Mouse (Mus musculus) thymus, adult 18-20 months (tissue): ENCODE data around the gene Ctbp2.

Experiments
- DNase-seq, 2 experiments: peaks; one replicate each; pipeline ENCODE4 v3.0.0; 2022; ENCODE audit warnings: mixed read lengths in 2 of 2

Gene Ctbp2

DNA sequence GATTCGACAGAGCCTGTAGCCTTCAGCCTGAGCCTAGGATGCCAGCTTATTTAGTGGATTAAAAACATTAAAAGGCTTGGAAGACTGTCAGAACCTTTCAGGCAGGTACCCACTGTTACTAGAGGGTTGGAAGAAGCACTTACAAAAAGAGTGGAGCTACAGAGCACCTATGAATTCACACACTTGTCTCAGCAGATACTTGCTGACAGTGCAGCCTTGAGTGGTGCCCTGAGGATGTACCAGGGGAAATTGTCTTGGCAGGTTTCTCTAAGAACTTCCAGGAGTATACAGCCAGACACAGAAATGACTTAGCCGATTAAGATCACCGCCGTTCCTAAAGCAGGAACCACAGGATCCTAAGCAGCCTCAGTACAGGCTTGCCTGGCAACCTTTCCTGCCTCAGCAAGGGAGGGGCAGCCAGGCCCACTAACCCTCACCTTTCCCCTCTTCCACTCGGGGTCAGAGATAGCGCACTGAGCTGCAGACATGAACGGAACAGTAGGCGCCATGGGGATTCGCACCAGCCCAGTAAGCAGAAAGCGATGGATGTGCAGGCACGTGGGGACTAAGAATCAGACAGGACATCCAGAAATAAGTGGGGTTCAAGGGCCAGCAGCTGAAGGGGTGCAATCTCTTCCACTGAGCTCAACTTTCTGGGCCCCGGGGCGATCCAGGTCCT is 40.1 kb downstream of the Ctbp2 start:
- DNase-seq = no peak

DNA sequence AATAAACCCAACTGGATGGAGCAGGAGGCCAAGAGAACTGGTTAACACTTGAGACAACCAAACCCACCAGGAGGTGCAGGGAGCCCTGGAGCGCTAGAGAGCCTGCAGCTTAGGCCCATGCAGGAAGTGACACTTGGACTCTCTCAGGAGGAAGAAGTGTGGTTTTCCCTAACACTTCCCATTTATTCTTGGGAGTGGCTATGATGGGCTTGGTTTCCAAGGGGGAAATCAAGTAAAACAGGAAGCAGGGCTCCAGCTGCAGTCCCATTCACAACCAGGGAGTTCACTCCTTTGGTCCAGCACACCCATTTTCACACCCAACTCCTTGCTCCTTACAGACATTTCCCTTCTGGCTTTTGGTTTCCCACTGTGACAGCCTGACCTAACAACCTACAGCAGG is 45.2 kb downstream of the Ctbp2 start:
- DNase-seq = no peak

GRCm38 (mm10) chr7:133074462-133075133 is 49.6 kb downstream of the Ctbp2 start:
- DNase-seq = no peak

- no peak for DNase-seq
Measured at GRCm38 (mm10) chr7:133073147-133073651, 51.0 kb downstream of the Ctbp2 start.

DNA sequence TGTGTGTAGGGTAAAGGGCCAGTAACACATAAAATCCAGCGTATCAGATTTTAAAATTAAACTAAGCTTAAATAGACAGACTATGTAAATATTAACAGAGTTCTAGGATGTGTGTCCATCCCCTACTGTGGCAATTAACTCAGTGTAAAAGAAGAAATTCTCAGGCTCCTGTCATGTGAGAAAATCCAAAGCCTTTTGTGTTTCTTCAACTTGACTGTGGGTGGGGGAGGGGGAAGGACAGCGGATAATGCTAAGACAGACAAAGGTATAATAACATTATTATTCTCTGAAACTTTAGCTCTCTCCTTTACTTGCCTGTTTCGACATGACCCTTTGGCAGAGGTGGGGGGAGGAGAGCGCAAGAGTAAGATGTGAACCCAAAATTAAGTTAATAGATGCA is 51.6 kb downstream of the Ctbp2 start:
- no peak for DNase-seq

DNA sequence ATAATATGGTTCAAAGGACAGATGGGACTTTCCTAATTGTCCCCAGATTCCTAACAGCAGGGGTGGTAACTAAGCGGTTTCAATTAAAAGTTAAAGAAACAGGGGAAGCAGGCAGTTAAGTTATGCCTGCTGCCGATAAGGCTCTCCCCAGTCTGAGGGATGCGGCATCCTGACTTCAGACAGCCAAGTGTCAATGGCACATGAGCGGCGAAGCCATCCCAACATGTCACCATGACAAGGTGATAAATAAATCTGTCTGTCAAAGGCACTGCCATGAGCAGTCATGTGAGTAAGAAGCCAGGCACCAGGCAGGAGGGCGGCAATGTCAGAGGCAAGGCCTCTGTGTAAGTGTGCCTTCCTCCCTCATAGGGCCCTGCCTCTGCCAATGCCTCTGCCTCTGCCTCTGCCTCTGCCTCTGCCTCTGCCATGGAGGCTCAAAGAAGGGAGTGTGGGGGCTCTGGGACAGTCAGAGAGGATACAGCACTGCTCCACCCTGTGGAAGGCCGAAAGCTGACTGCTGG is 56.8 kb downstream of the Ctbp2 start:
- no peak for DNase-seq

GRCm38 (mm10) chr7:133066776-133067175 is 57.4 kb downstream of the Ctbp2 start:
- no peak for DNase-seq

- no peak for DNase-seq
Measured at GRCm38 (mm10) chr7:133062055-133062454, 62.1 kb downstream of the Ctbp2 start.

DNA sequence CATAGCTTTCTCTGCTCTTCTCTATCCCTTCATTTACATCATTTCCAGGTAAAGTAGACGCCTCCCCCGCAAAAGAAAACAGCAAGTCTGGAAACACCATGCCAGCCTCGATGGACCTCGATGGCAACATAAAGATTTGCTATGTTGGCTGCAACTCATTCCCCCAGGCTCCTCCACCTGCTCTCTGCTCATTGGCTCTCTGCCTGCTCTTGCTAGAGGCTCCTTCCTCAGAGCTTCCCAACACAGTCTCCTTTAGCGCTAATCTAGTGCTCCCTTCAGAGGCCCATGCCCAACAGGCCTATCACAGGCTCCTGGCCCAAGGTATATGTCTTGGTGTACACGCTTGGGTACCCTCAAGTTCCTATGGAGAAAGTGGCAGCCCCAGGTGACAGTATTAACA is 64.0 kb downstream of the Ctbp2 start:
- DNase-seq = no peak

DNA sequence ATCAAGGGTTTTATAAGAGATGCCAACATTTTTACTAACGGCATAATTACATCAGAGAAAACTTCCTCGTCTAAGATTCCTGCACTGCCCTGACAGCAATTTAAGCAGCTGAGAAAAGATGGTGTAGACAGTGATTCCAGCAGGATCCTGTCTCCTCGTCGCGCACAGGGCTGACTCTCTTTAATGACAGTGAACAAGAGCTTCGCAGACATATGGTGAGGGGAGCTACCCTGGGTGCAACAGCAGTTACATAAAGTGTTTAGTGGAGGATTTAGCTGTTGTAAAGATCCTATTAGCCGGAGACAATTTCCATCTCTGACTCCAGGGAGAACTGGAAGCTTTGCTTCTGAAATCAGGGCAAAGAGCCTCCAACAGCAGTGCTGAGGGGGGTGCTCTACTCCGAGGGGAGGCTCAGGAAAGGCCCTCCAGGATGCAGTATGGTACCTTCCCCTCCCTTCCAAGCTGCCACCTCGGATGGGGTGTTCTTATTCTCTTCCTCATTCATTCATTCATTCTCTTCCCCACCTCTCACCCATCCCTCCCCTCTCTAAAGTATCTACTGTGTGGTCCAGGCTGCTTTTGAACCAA is 64.5 kb downstream of the Ctbp2 start:
- no peak for DNase-seq

- DNase-seq = no peak
Measured at GRCm38 (mm10) chr7:133059150-133059509, 65.0 kb downstream of the Ctbp2 start.

DNA sequence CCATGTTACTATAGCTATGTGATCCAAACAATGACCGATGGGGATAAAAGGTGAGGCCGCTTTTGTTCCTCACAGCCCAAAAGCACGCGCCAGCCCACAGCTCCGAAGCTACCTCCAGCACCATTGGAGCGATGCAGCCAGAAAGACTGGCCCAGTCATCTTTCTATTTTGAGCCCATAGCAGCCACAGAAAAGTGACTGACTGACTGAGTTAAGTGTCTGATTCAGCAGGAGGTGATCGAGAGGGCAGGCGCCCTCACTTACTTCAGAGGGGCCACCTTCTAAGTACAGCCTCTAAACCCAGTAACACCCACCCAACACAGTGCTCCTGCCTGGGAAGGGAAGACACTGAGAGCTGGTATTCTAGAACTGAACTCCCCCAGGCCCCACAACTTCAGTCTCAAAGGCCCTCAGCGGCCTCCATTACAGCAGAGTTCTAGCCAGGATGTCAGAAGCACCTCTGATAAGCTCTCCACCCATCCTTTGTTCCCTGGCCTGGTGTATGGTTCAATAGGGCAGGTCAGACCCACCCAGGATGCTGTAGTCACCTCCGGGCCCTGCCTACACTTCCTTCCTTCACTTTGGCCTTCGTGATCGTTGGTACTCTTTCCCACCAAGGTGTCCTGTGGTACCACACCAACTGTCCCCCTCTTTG is 65.5 kb downstream of the Ctbp2 start:
- DNase-seq = no peak

DNA sequence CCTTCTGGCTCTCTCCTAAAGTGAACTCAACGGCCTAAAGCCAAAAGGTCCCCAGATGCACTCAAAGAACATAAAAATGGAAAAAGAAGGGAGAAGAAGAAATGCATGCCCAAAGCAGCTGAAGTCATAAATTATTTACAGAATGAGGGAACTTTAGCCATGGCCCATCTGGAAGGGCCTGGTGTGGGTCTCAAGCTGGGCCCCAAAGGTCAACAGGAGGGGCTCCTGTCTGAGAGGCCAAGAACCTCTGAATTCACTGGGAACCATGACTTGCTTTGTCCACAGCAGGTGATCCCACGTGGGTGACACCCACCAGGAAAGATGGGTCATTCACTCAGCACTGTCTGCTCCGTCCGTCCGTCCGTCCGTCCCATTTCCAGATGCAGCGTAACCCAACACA is 67.2 kb downstream of the Ctbp2 start:
- DNase-seq = no peak

DNA sequence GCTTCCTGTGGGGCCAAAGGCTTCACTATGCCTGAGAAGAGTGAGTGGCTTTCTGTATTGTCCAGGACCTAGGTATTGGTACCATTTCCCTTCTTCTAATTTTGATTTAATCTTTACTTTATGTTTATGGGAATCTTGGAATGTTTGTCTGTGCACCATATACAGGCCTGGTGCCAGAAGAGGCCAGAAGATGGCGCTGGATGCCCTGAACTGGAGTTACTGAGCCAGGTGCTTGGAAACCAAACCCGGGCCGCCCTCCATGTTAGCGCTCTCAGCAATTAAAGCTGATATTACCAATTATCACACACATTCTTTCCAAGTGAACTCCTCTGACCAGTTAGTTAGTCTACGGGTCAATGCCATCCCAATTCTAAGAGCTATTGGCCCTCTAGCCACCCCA is 69.7 kb downstream of the Ctbp2 start:
- no peak for DNase-seq

- no peak for DNase-seq
Measured at GRCm38 (mm10) chr7:133053757-133054156, 70.4 kb downstream of the Ctbp2 start.

DNA sequence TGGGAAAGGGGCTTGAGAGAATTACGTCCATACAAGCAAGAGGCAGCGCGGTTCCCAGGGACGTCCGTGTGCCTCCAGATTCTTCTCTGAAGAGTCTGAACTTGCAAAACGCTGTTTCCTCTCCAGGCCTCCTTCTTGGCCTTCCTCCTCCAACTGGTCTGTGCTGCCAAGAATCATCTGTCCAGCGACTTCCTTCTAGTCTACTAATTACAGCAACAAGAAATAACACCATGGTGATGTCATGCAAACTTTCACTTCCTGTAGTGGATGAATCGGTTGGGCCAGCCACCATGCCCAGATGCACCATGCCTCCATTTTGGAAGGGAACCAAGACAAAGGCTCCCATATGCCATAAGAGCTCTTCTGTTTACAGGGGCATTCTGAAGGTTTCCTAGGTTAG is 71.3 kb downstream of the Ctbp2 start:
- DNase-seq = no peak

DNA sequence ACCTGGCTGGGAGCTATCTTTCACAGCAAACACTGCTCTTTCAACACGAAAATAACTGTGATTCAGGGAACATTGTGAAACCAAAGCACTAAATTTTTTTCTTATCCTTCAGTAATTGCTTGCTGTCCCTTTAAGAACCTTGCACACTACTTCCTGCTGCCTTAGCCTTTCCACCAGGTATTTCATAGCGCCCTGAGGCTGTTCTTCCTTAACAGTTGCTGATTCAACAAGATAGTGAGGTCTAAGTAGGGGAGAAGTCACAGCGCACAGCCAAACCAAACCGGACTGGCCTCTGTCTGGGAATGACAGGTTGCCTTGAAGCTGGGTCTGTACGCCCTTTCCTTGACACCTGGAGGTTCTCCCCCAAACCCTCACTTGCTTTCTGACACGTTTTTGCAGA is 73.5 kb downstream of the Ctbp2 start:
- DNase-seq = no peak

- DNase-seq = no peak
Measured at GRCm38 (mm10) chr7:133048085-133048630, 76.0 kb downstream of the Ctbp2 start.

DNA sequence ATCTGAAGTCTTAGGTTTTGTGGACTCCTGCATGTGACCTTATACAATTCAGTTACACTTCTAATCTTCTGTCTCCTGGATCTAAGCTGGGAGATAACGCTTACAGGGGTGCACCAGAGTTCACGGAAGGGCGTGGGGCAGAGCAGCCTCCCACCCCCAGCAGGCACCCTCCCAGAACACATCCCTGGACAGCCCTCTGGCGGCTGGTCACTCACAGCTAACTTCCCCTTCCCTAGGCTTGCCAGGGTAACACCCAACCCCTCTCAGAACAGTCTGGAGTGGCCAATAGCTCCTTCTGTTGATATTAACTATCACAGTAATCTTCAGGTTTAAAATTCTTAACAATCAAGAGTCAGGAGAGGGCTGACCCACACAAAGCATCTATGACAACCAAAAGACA is 76.9 kb downstream of the Ctbp2 start:
- no peak for DNase-seq

DNA sequence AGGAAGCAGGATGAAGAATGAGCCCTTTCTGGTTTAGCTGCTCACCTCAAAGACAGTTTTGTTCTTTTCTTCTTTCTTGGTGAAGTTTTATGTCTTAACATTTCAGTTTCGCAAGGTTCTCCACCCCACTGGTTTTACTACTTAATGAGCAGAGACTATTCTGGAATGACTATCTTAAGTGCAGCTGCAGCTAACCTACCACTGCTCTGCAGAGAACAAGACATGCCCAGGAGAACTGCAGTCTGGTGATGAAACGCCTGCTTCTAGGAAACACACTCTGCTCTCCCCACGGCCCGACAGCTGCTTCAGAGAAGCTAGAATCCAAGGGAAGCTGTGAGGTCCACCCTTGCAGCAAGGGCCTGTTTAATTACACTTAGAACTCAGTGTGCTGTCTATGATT is 79.4 kb downstream of the Ctbp2 start:
- no peak for DNase-seq

GRCm38 (mm10) chr7:133041784-133042183 is 82.4 kb downstream of the Ctbp2 start:
- DNase-seq = no peak

DNA sequence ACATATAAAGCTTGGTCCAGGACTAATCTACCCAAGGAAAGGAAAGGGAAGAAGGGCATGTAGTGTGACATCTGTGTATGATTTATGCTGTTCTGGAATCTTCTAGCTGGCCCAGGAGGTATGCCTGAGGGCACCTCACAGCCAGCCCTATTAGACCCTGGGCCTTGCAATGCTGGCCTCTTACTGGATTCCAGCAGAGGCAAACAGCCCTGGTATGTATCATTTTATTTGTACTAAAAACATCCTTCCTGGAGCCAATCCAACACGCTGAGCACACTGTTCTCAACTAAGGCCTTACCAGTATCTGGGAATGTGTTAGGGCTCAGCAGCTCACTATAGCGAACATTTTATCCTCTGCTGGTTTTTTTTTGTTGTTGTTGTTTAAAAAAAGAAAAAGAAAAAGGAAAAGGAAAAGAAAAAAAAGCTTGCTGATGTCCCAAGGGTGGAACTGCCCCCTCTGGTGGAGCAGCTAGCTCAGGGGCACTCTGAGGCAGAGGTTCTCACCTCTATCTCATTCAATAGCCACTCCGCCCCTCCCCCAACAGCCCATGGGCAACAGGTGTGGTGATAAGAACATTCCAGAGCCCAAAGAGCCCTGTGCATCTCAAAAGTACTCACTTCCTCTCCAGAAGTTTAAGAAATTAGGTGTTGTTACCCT is 83.3 kb downstream of the Ctbp2 start:
- DNase-seq = no peak
